Mouse (Mus musculus): ENCODE measurements around the gene Xrra1. TPM values are rescaled to one million over a fixed set of nuclear protein-coding genes. Genes with fewer than 3 reads are reported as not detected.
"Not testable (repeated sequence)": the region's sequence is repeated elsewhere in the genome, so short reads cannot be mapped to it uniquely, and the experiment has no call there.

Gene Xrra1
- polyA plus RNA-seq, 1 experiment, result 0.03 TPM

DNA sequence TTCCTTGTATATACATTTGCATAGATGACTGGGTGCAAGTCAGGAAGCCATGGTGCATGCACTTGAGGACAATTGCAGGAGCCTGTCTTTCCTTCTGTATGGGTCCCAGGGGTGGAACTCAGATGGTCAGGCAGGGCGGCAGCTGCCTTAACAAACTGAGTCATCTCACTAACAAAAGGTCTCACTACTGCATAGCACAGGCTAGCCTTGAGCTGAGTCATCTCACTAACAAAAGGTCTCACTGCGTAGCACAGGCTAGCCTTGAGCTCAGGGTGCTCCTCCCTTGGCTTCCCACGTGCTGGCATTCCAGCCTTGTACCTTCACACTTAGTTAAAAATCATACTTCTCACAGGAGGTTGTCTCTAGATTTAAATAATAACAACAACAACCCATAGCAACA lies 87.0 kb downstream of the Xrra1 start:
- Histone ChIP-seq H3K4me1 (ENCODE audit: control insufficient read depth) (no peaks in the 10 kb centered on the region), H3K36me3 (ENCODE audit: control insufficient read depth) (peaks cover 45% of the 10 kb centered on the region)
- TF ChIP-seq TAL1 (IDR thresholded peaks at IDR 0.05; ENCODE audit: low read length) (no peak), GATA1 (IDR thresholded peaks at IDR 0.05; ENCODE audit: low read length) (no peak)

GRCm38 (mm10) chr7:99946356-99946755 lies 87.4 kb downstream of the Xrra1 start:
- no peaks in the 10 kb centered on the region for H3K9me3 ChIP-seq (ENCODE audit: control insufficient read depth, low read length)
- H3K27me3 ChIP-seq (ENCODE audit: control insufficient read depth), result no peaks in the 10 kb centered on the region
- no peak for TF ChIP-seq GATA1 (IDR thresholded peaks at IDR 0.05; ENCODE audit: low read length)
- TF ChIP-seq TAL1 (IDR thresholded peaks at IDR 0.05; ENCODE audit: low read length), result no peak
- peaks cover 44% of the 10 kb centered on the region for H3K36me3 ChIP-seq (ENCODE audit: control insufficient read depth)
- H3K4me3 ChIP-seq (replicated peaks), result no peak overlapping the region
- no peaks in the 10 kb centered on the region for H3K4me1 ChIP-seq (ENCODE audit: control insufficient read depth)

More for the DNA sequence above, 87.0 kb downstream of the Xrra1 start:
- H3K27me3 ChIP-seq (ENCODE audit: control insufficient read depth), result no peaks in the 10 kb centered on the region
- H3K4me3 ChIP-seq (replicated peaks), result no peak overlapping the region
- no peaks in the 10 kb centered on the region for H3K9me3 ChIP-seq (ENCODE audit: control insufficient read depth, low read length)

DNA sequence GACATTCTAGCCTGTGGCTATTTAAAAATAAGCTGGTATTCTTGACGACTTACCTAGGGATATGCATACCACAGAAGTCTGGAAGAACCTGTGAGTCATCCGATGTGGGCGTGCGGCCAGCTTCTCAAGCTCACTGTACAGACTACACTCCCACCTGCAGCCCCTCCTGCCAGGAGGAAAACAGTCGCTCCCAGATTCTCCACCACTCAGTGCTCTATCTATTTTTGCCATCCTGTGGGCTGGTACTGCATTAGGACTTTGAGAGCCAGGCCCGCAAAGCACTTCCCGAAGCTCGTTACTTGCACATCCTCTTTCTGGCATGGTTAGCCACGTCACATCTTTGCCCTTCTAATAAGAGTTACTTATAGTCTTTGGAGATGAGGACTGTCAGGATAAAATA lies 88.4 kb downstream of the Xrra1 start:
- Histone ChIP-seq H3K4me1 (ENCODE audit: control insufficient read depth) (no peaks in the 10 kb centered on the region), H3K4me3 (replicated peaks) (no peak overlapping the region), H3K9me3 (ENCODE audit: control insufficient read depth, low read length) (no peaks in the 10 kb centered on the region), H3K36me3 (ENCODE audit: control insufficient read depth) (peaks cover 39% of the 10 kb centered on the region), H3K27me3 (ENCODE audit: control insufficient read depth) (no peaks in the 10 kb centered on the region)
- TF ChIP-seq TAL1 (IDR thresholded peaks at IDR 0.05; ENCODE audit: low read length) (no peak), GATA1 (IDR thresholded peaks at IDR 0.05; ENCODE audit: low read length) (no peak)

DNA sequence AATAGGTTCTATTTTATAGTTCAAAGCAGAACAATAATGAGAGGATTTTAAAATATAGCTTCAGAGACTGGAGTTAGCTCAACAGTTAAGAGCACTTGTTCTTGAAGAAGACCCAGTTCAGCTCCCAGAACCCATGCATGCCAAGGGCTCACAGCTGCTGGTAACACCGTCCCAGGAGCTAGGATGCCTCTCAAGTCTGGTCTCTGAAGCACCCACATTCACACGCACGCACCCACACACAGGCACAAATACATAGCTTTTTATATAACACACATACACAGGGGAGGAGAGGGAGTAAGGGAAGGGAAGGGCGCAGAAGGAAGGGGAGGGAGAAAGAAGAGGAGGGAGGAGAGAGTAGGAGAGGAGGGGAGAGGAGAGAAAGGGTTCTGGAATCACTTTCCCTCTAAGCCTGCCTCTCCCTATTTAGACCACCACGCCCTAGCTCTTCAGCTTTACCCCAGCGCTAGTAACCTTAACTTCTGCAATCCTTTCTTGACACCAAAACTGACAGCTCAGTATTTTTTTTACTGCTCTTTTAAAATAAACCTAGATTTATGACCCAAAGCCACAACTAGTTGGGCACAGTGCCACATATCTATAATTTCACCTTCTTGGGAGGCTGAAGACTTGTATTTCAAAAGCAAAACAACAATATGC lies 94.7 kb downstream of the Xrra1 start:
- no peaks in the 10 kb centered on the region for H3K4me1 ChIP-seq (ENCODE audit: control insufficient read depth)
- H3K36me3 ChIP-seq (ENCODE audit: control insufficient read depth), result peaks cover 10% of the 10 kb centered on the region
- H3K9me3 ChIP-seq (ENCODE audit: control insufficient read depth, low read length), result no peaks in the 10 kb centered on the region
- TF ChIP-seq GATA1 (IDR thresholded peaks at IDR 0.05; ENCODE audit: low read length) (no peak), TAL1 (IDR thresholded peaks at IDR 0.05; ENCODE audit: low read length) (no peak)
- no peak overlapping the region for H3K4me3 ChIP-seq (replicated peaks)
- H3K27me3 ChIP-seq (ENCODE audit: control insufficient read depth), result no peaks in the 10 kb centered on the region

- Histone ChIP-seq H3K27me3 (ENCODE audit: control insufficient read depth) (no peaks in the 10 kb centered on the region), H3K36me3 (ENCODE audit: control insufficient read depth) (peaks cover 10% of the 10 kb centered on the region), H3K4me3 (replicated peaks) (no peak overlapping the region), H3K4me1 (ENCODE audit: control insufficient read depth) (no peaks in the 10 kb centered on the region), H3K9me3 (ENCODE audit: control insufficient read depth, low read length) (no peaks in the 10 kb centered on the region)
- TF ChIP-seq TAL1 (IDR thresholded peaks at IDR 0.05; ENCODE audit: low read length) (no peak), GATA1 (IDR thresholded peaks at IDR 0.05; ENCODE audit: low read length) (no peak)
Measured at GRCm38 (mm10) chr7:99954212-99954611, 95.3 kb downstream of the Xrra1 start.

DNA sequence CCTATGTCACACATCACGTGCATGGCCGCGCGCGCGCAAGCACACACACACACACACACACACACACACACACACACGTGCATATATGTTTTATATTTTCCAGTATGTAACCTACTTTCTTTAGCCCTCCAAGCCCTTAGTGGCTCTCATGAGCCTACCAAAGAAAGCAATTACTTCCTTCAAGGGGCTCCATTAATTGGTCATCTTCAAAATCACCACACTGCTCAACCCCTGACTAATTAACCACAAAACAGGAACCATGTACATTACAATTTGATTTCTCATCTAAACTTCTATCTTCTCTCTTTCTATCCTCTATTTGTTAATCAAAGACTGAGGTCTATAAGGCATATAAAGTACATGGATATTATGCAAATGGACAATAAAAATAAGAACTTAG lies 97.2 kb downstream of the Xrra1 start:
- TF ChIP-seq GATA1 (IDR thresholded peaks at IDR 0.05; ENCODE audit: low read length) (no peak), TAL1 (IDR thresholded peaks at IDR 0.05; ENCODE audit: low read length) (no peak)
- H3K9me3 ChIP-seq (ENCODE audit: control insufficient read depth, low read length), result no peaks in the 10 kb centered on the region
- peaks cover 7% of the 10 kb centered on the region for H3K36me3 ChIP-seq (ENCODE audit: control insufficient read depth)
- no peaks in the 10 kb centered on the region for H3K27me3 ChIP-seq (ENCODE audit: control insufficient read depth)
- no peaks in the 10 kb centered on the region for H3K4me1 ChIP-seq (ENCODE audit: control insufficient read depth)
- no peak overlapping the region for H3K4me3 ChIP-seq (replicated peaks)

DNA sequence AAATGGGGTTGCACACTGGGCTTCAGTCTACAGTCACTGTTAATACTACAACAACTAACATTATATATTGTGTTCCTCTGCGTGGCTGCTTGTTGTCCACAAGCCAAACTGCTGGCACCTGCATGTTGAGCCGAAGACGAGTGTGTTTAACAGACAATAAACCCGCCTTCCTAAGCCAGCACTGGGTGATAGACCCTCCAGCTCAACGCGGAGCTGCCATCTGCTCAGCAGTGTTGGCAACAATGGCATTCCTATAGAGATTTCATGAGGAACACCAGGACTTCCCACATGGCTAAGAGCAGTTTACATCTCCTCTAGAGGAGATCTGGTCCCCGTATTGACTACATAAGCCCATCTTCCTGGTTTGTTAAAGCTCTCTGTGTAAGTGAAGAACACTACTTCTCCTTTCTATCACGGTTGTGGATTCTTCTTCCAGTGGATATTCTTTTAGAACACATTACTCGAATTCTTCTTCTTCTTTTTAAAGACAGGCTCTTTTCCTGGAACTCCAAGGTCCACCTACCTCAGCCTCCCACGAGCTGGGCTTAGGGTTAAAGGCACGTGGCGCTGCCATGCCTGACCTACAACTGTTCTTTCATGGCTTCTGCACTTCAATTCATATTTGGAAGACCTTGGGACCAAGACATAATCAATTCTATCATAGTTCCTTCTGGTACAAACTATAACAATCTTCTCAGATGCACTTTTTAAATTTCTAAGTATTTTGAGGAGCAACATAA lies 98.5 kb downstream of the Xrra1 start:
- H3K36me3 ChIP-seq (ENCODE audit: control insufficient read depth), result peaks cover 7% of the 10 kb centered on the region
- H3K9me3 ChIP-seq (ENCODE audit: control insufficient read depth, low read length), result no peaks in the 10 kb centered on the region
- H3K4me1 ChIP-seq (ENCODE audit: control insufficient read depth), result peaks cover 4% of the 10 kb centered on the region; the same call in 1 of the 2 replicates
- no peak for TF ChIP-seq GATA1 (IDR thresholded peaks at IDR 0.05; ENCODE audit: low read length)
- no peak for TF ChIP-seq TAL1 (IDR thresholded peaks at IDR 0.05; ENCODE audit: low read length)
- no peaks in the 10 kb centered on the region for H3K27me3 ChIP-seq (ENCODE audit: control insufficient read depth)
- H3K4me3 ChIP-seq (replicated peaks), result no peak overlapping the region

DNA sequence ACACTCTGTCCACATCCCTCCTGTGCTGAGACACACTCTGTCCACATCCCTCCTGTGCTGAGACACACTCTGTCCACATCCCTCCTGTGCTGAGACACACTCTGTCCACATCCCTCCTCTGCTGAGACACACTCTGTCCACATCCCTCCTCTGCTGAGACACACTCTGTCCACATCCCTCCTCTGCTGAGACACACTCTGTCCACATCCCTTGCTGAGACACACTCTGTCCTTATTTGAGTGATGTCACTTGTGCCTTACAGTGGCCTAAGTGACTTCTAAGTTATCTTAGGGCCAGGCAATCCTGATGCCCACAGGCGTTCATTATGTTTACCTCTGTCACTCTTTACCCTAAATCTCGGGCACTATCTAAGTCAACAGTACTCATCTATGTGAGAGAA lies 101.7 kb downstream of the Xrra1 start:
- H3K36me3 ChIP-seq (ENCODE audit: control insufficient read depth); H3K9me3 ChIP-seq (ENCODE audit: control insufficient read depth, low read length); H3K4me3 ChIP-seq (replicated peaks); H3K4me1 ChIP-seq (ENCODE audit: control insufficient read depth); H3K27me3 ChIP-seq (ENCODE audit: control insufficient read depth): not testable (repeated sequence)

- Histone ChIP-seq H3K36me3 (ENCODE audit: control insufficient read depth) (no peaks in the 10 kb centered on the region), H3K9me3 (ENCODE audit: control insufficient read depth, low read length) (no peaks in the 10 kb centered on the region), H3K27me3 (ENCODE audit: control insufficient read depth) (no peaks in the 10 kb centered on the region), H3K4me3 (replicated peaks) (no peak overlapping the region), H3K4me1 (ENCODE audit: control insufficient read depth) (peaks cover 6% of the 10 kb centered on the region; the same call in 1 of the 2 replicates)
- TF ChIP-seq TAL1 (IDR thresholded peaks at IDR 0.05; ENCODE audit: low read length) (no peak), GATA1 (IDR thresholded peaks at IDR 0.05; ENCODE audit: low read length) (no peak)
Measured at GRCm38 (mm10) chr7:99961518-99961917, 102.6 kb downstream of the Xrra1 start.
